Mouse (Mus musculus) liver, embryonic 14.5 days (tissue): Measurements from ENCODE around the gene Cryz. TPM values are rescaled to one million over a fixed set of nuclear protein-coding genes. Genes with fewer than 3 reads are reported as not detected.

Experiments used
- ATAC-seq: fragments of 200-750 bp; cut with Nextera tagmentation; 2 replicates; pipeline ENCODE4 v1.8.0; 2017; ENCODE audit warnings: moderate number of reproducible peaks, mild to moderate bottlenecking, moderate library complexity; ENCODE audit not compliant: insufficient read depth
- DNase-seq, 3 experiments: peaks; one replicate each; pipeline ENCODE4 v3.0.0-alpha.2; 2012 to 2013; ENCODE audit warnings: low read depth in 3 of 3, low spot score in 3 of 3
- H3K27ac ChIP-seq: fragments of 300-500 bp; sonication (generic); 2 replicates; pipeline ENCODE4 v1.5.1; 2014; ENCODE audit warnings: moderate library complexity, mild to moderate bottlenecking, control low read depth, inconsistent platforms
- H3K27me3 ChIP-seq: fragments of 300-500 bp; sonication (generic); 2 replicates; pipeline ENCODE4 v1.6.1; 2014; ENCODE audit warnings: mild to moderate bottlenecking, low read length, moderate library complexity; ENCODE audit not compliant: control insufficient read depth, insufficient read depth
- H3K36me3 ChIP-seq: fragments of 300-500 bp; sonication (generic); replicated peaks from 2 replicates; pipeline ENCODE4 v1.6.1; 2014; ENCODE audit warnings: low read depth; ENCODE audit not compliant: control insufficient read depth, insufficient read depth
- H3K4me1 ChIP-seq, 2 experiments: fragments of 200-500 bp in 1 of 2; fragments of 300-500 bp in 1 of 2; sonication (generic) in 1 of 2; replicated peaks; 2 replicates each; pipeline ENCODE4 v1.6.1; 2012 to 2014; ENCODE audit warnings: antibody characterized with exemption in 1 of 2, inconsistent platforms in 1 of 2, low read length in 1 of 2; ENCODE audit not compliant: control insufficient read depth in 2 of 2, insufficient read depth in 2 of 2
- H3K4me2 ChIP-seq: fragments of 300-500 bp; sonication (generic); 2 replicates; pipeline ENCODE4 v1.6.1; 2014; ENCODE audit warnings: low read depth, mild to moderate bottlenecking, control low read depth, moderate library complexity
- H3K4me3 ChIP-seq, 2 experiments: fragments of 200-500 bp in 1 of 2; fragments of 300-500 bp in 1 of 2; sonication (generic) in 1 of 2; 2 replicates each; pipeline ENCODE4 v1.5.1; 2012 to 2014; ENCODE audit warnings: low read depth in 2 of 2, low read length in 2 of 2, mild to moderate bottlenecking in 2 of 2, control low read depth in 1 of 2, inconsistent platforms in 1 of 2, moderate library complexity in 1 of 2; ENCODE audit not compliant: insufficient read depth in 1 of 2
- H3K9ac ChIP-seq: fragments of 300-500 bp; sonication (generic); replicated peaks from 2 replicates; pipeline ENCODE4 v1.6.1; 2014; ENCODE audit warnings: mild to moderate bottlenecking, control low read depth, moderate library complexity
- H3K9me3 ChIP-seq: fragments of 300-500 bp; sonication (generic); 2 replicates; pipeline ENCODE4 v1.6.1; 2016; ENCODE audit warnings: low read length, mixed read lengths; ENCODE audit not compliant: control insufficient read depth
- CTCF ChIP-seq: IDR thresholded peaks from 2 replicates; pipeline ENCODE4 v1.5.1; 2016; ENCODE audit warnings: antibody characterized with exemption, low read depth, control low read depth
- EP300 ChIP-seq: IDR thresholded peaks from 2 replicates; pipeline ENCODE4 v1.6.1; 2016; ENCODE audit warnings: antibody characterized with exemption, low read depth
- WGBS: fragments of 180-500 bp; shearing (Covaris S2); extraction: QIAGEN DNeasy Blood & Tissue Kit; methylation state at CpG from one replicate; pipeline ENCODE4 v1.1.7; 2014; ENCODE audit not compliant: insufficient replicate concordance; 5-methylcytosine and 5-hydroxymethylcytosine counted together
- polyA plus RNA-seq, 2 experiments: library from polyadenylated mRNA; depleted of rRNA in 1 of 2; stranded (reverse) in 1 of 2; unstranded in 1 of 2; fragments of >200 nt; fragmentation: Nextera tagmentation in 1 of 2; extraction: Ambion mirVana in 1 of 2; gene quantifications; 2 replicates each; pipeline versions ENCODE4 v1.2.1 to v1.2.3; 2012 to 2014

The Cryz gene
- polyA plus RNA-seq, 2 experiments: 7.7 to 14.7 TPM

GRCm38 (mm10) chr3:154562192-154562591 is 34.3 kb upstream of the Cryz start:
- DNase-seq (no peak), ATAC-seq (no peak)
- no peak overlapping the region for H3K27ac ChIP-seq
- no peak overlapping the region for H3K4me3 ChIP-seq
- WGBS: 72% methylated on average over 3 of the region's 3 CpGs
- H3K4me2 ChIP-seq: no peak overlapping the region
- TF ChIP-seq EP300: no peak
- H3K36me3 ChIP-seq: no peaks in the 10 kb centered on the region
- no peak overlapping the region for H3K9ac ChIP-seq
- no peaks in the 10 kb centered on the region for H3K9me3 ChIP-seq
- no peaks in the 10 kb centered on the region for H3K27me3 ChIP-seq
- no peaks in the 10 kb centered on the region for H3K4me1 ChIP-seq

GRCm38 (mm10) chr3:154565437-154565836 is 31.1 kb upstream of the Cryz start:
- Histone ChIP-seq H3K4me2 (no peak overlapping the region), H3K9ac (no peak overlapping the region), H3K27me3 (no peaks in the 10 kb centered on the region), H3K9me3 (no peaks in the 10 kb centered on the region), H3K36me3 (no peaks in the 10 kb centered on the region), H3K27ac (no peak overlapping the region), H3K4me3 (no peak overlapping the region), H3K4me1 (no peaks in the 10 kb centered on the region)
- 41% methylated on average over 3 of the region's 3 CpGs for WGBS
- TF ChIP-seq CTCF (no peak), EP300 (no peak)
- ATAC-seq: no peak
- DNase-seq: no peak

GRCm38 (mm10) chr3:154570029-154570575 is 26.4 kb upstream of the Cryz start:
- TF ChIP-seq EP300 (no peak), CTCF (no peak)
- no peak for DNase-seq
- no peak overlapping the region for H3K27ac ChIP-seq
- H3K9ac ChIP-seq: no peak overlapping the region
- H3K36me3 ChIP-seq: no peaks in the 10 kb centered on the region
- H3K4me3 ChIP-seq: no peak overlapping the region
- H3K4me2 ChIP-seq: no peak overlapping the region
- H3K27me3 ChIP-seq: peaks cover 5% of the 10 kb centered on the region
- ATAC-seq: no peak
- WGBS: 54% methylated on average over 14 of the region's 14 CpGs
- H3K9me3 ChIP-seq: no peaks in the 10 kb centered on the region
- H3K4me1 ChIP-seq: no peaks in the 10 kb centered on the region

GRCm38 (mm10) chr3:154570786-154571185 is 25.7 kb upstream of the Cryz start:
- H3K4me1 ChIP-seq: no peaks in the 10 kb centered on the region
- TF ChIP-seq CTCF (no peak), EP300 (no peak)
- H3K9ac ChIP-seq: no peak overlapping the region
- no peaks in the 10 kb centered on the region for H3K9me3 ChIP-seq
- WGBS: 7% methylated on average over 12 of the region's 12 CpGs
- DNase-seq (no peak), ATAC-seq (no peak)
- peaks cover 5% of the 10 kb centered on the region for H3K27me3 ChIP-seq
- no peak overlapping the region for H3K4me3 ChIP-seq
- no peaks in the 10 kb centered on the region for H3K36me3 ChIP-seq
- H3K27ac ChIP-seq: no peak overlapping the region
- H3K4me2 ChIP-seq: no peak overlapping the region

GRCm38 (mm10) chr3:154572341-154572972 is 24.1 kb upstream of the Cryz start:
- TF ChIP-seq CTCF (peak; percentile 92), EP300 (no peak)
- Histone ChIP-seq H3K27ac (no peak overlapping the region), H3K9ac (no peak overlapping the region), H3K4me1 (no peaks in the 10 kb centered on the region), H3K36me3 (no peaks in the 10 kb centered on the region), H3K4me3 (no peak overlapping the region), H3K4me2 (no peak overlapping the region), H3K27me3 (peaks cover 5% of the 10 kb centered on the region), H3K9me3 (no peaks in the 10 kb centered on the region)
- no peak for ATAC-seq
- peak; percentile 7 to 38 (median 17) for DNase-seq
- 9% methylated on average over 12 of the region's 12 CpGs for WGBS
